ENCODE assay signal across 11 mouse cellular contexts in the genomic region with DNA sequence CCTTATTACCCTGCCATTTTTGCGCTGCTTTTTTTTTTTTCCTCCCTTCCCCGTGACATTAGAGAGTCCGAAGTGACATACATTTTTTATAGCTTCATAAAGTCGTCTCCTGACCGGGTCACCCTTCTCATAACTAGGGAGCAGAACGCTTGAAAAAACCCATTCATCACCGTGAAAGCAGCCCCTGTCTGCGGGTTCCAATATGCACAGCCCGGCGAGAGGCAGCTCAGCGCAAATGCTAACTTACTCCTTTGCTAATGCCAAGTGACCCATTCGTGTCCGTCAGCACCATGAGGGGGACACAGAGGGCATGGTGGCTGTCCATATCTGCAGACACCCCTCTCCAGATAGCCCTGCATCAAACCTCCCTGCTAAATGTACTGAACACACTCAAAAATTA.
DNase-seq lines count a peak whose midpoint lies in the region; ATAC-seq and TF ChIP-seq lines count a peak whose summit lies in the region.
"Had no signal": no experiment of that assay in that cellular context is flagged by ENCODE, and none has a peak within 500 bp of the region (broad histone marks: within the 10 kb centered on the region; RNA-seq: fewer than 3 reads in every experiment).

No protein-coding gene starts in this region.

- no peak overlapping the region for H3K4me3 ChIP-seq in forebrain, embryonic 11.5 days (ENCODE audit: low read depth, low read length)
- no peak overlapping the region for H3K4me3 ChIP-seq in forebrain, embryonic 10.5 days
- no peak overlapping the region for H3K4me3 ChIP-seq in hindbrain, embryonic 11.5 days (ENCODE audit: low read depth, low read length)
- no peak overlapping the region for H3K4me3 ChIP-seq in midbrain, embryonic 12.5 days
- H3K4me3 ChIP-seq: heart, embryonic 13.5 days; stomach, embryonic 15.5 days had no signal

- H3K9ac ChIP-seq in forebrain, embryonic 11.5 days (ENCODE audit: low read length) = no peak overlapping the region
- H3K9ac ChIP-seq in hindbrain, embryonic 11.5 days (ENCODE audit: low read depth, low read length) = no peak overlapping the region
- H3K9ac ChIP-seq in midbrain, embryonic 12.5 days (replicated peaks) = no peak overlapping the region
- H3K9ac ChIP-seq: heart, embryonic 13.5 days; stomach, embryonic 15.5 days had no signal

- H3K4me2 ChIP-seq in forebrain, embryonic 11.5 days (ENCODE audit: low read depth, low read length, severe bottlenecking) = peak overlapping the region; percentile 18; the same call in 1 of the 2 replicates
- H3K4me2 ChIP-seq in hindbrain, embryonic 11.5 days (replicated peaks; ENCODE audit: low read depth, low read length) = peak overlapping the region; percentile 25
- H3K4me2 ChIP-seq in midbrain, embryonic 12.5 days (replicated peaks) = peak overlapping the region; percentile 30
- H3K4me2 ChIP-seq: heart, embryonic 13.5 days; stomach, embryonic 15.5 days had no signal

- no peaks in the 10 kb centered on the region for H3K27me3 ChIP-seq in forebrain, embryonic 11.5 days (ENCODE audit: control insufficient read depth, insufficient read depth, low read length)
- no peaks in the 10 kb centered on the region for H3K27me3 ChIP-seq in forebrain, embryonic 10.5 days (ENCODE audit: poor library complexity, severe bottlenecking)
- no peaks in the 10 kb centered on the region for H3K27me3 ChIP-seq in hindbrain, embryonic 11.5 days (ENCODE audit: control insufficient read depth, insufficient read depth, low read length)
- no peaks in the 10 kb centered on the region for H3K27me3 ChIP-seq in midbrain, embryonic 12.5 days
- H3K27me3 ChIP-seq: heart, embryonic 13.5 days; stomach, embryonic 15.5 days had no signal

- no peaks in the 10 kb centered on the region for H3K4me1 ChIP-seq in forebrain, embryonic 11.5 days (replicated peaks; ENCODE audit: control insufficient read depth, insufficient read depth, low read length)
- peaks cover 12% of the 10 kb centered on the region for H3K4me1 ChIP-seq in forebrain, embryonic 10.5 days
- no peaks in the 10 kb centered on the region for H3K4me1 ChIP-seq in hindbrain, embryonic 11.5 days (replicated peaks; ENCODE audit: control insufficient read depth, insufficient read depth, low read length)
- no peaks in the 10 kb centered on the region for H3K4me1 ChIP-seq in midbrain, embryonic 12.5 days
- H3K4me1 ChIP-seq: heart, embryonic 13.5 days; stomach, embryonic 15.5 days had no signal

- TF ChIP-seq POLR2A in brain, embryonic 14.5 days (IDR thresholded peaks at IDR 0.05; ENCODE audit: borderline replicate concordance, extremely low read depth, insufficient read depth, insufficient read length, poor library complexity, severe bottlenecking) = no peak

- no peak for TF ChIP-seq CTCF in brain, embryonic 14.5 days (IDR thresholded peaks at IDR 0.05; ENCODE audit: borderline replicate concordance, extremely low read depth, insufficient read depth, insufficient read length)

- 46% methylated on average over 13 of the region's 13 CpGs for WGBS in forebrain, embryonic 11.5 days
- 66% methylated on average over 13 of the region's 13 CpGs for WGBS in forebrain, embryonic 10.5 days
- WGBS in hindbrain, embryonic 11.5 days = 21% methylated on average over 13 of the region's 13 CpGs
- 42% methylated on average over 13 of the region's 13 CpGs for WGBS in midbrain, embryonic 12.5 days

- DNase-seq in forebrain, embryonic 11.5 days (ENCODE audit: low spot score) = no peak
- DNase-seq in forebrain, embryonic 10.5 days (ENCODE audit: extremely low spot score, low spot score) = no peak
- peak; percentile 45 for DNase-seq in brain, embryonic 14.5 days (ENCODE audit: low read depth)
- peak; percentile 28 for DNase-seq in hindbrain, embryonic 11.5 days (ENCODE audit: low spot score)
- DNase-seq in frontal cortex, adult 2 months (ENCODE audit: extremely low spot score in 1 of 2, low spot score in 1 of 2) = no peak
- DNase-seq: cerebellum, adult 11-12 months had no signal

- no peaks in the 10 kb centered on the region for H3K36me3 ChIP-seq in forebrain, embryonic 11.5 days (ENCODE audit: control insufficient read depth, insufficient read depth, low read length)
- no peaks in the 10 kb centered on the region for H3K36me3 ChIP-seq in forebrain, embryonic 10.5 days (replicated peaks)
- no peaks in the 10 kb centered on the region for H3K36me3 ChIP-seq in hindbrain, embryonic 11.5 days (ENCODE audit: control insufficient read depth, insufficient read depth, low read length)
- no peaks in the 10 kb centered on the region for H3K36me3 ChIP-seq in midbrain, embryonic 12.5 days
- H3K36me3 ChIP-seq: heart, embryonic 13.5 days; stomach, embryonic 15.5 days had no signal

- no peak overlapping the region for H3K27ac ChIP-seq in forebrain, embryonic 11.5 days (ENCODE audit: low read depth, low read length)
- H3K27ac ChIP-seq in forebrain, embryonic 10.5 days = no peak overlapping the region
- H3K27ac ChIP-seq in hindbrain, embryonic 11.5 days (ENCODE audit: low read depth, low read length) = no peak overlapping the region
- no peak overlapping the region for H3K27ac ChIP-seq in midbrain, embryonic 12.5 days (replicated peaks)
- H3K27ac ChIP-seq: heart, embryonic 13.5 days; stomach, embryonic 15.5 days had no signal

- ATAC-seq in forebrain, embryonic 11.5 days (replicated peaks; ENCODE audit: low FRiP score) = no peak
- peak; percentile 45 for ATAC-seq in hindbrain, embryonic 11.5 days (ENCODE audit: low FRiP score)
- no peak; the same call in 1 of the 2 replicates for ATAC-seq in midbrain, embryonic 12.5 days (ENCODE audit: low FRiP score, low read depth)
- no peak for ATAC-seq in megakaryocyte progenitor cell, adult 5-6 weeks (replicated peaks; ENCODE audit: poor library complexity)
- ATAC-seq in frontal cortex, adult (ENCODE audit: low TSS enrichment) = no peak

- H3K9me3 ChIP-seq in forebrain, embryonic 11.5 days (ENCODE audit: control insufficient read depth, low read length) = no peaks in the 10 kb centered on the region
- H3K9me3 ChIP-seq in forebrain, embryonic 10.5 days = no peaks in the 10 kb centered on the region
- H3K9me3 ChIP-seq in hindbrain, embryonic 11.5 days (ENCODE audit: control insufficient read depth, low read length) = no peaks in the 10 kb centered on the region
- no peaks in the 10 kb centered on the region for H3K9me3 ChIP-seq in midbrain, embryonic 12.5 days
- H3K9me3 ChIP-seq: heart, embryonic 13.5 days; stomach, embryonic 15.5 days had no signal

Comparison
In these comparisons a context has a peak if more than half of its experiments do, and no peak if none do; other contexts are left out.
1. DNase-seq: peak in brain, embryonic 14.5 days (single experiment) and hindbrain, embryonic 11.5 days (single experiment); none in forebrain, embryonic 11.5 days (single experiment), forebrain, embryonic 10.5 days (single experiment) and frontal cortex, adult 2 months (0 of 2).
2. Peak in every context shown above with its lines, with median percentiles within 50 percentile points of each other: H3K4me2 ChIP-seq.